Mouse (Mus musculus) stomach, postnatal 0 days (tissue): Measurements from ENCODE around the gene Nfkbil1.

Experiments used
- CTCF ChIP-seq: IDR thresholded peaks from 2 replicates; pipeline ENCODE4 v1.5.1; 2016; ENCODE audit warnings: antibody characterized with exemption, low read depth, mild to moderate bottlenecking, moderate library complexity
- EP300 ChIP-seq: optimal IDR thresholded peaks from 2 replicates; pipeline ENCODE3; 2016; ENCODE audit warnings: antibody characterized with exemption

DNA sequence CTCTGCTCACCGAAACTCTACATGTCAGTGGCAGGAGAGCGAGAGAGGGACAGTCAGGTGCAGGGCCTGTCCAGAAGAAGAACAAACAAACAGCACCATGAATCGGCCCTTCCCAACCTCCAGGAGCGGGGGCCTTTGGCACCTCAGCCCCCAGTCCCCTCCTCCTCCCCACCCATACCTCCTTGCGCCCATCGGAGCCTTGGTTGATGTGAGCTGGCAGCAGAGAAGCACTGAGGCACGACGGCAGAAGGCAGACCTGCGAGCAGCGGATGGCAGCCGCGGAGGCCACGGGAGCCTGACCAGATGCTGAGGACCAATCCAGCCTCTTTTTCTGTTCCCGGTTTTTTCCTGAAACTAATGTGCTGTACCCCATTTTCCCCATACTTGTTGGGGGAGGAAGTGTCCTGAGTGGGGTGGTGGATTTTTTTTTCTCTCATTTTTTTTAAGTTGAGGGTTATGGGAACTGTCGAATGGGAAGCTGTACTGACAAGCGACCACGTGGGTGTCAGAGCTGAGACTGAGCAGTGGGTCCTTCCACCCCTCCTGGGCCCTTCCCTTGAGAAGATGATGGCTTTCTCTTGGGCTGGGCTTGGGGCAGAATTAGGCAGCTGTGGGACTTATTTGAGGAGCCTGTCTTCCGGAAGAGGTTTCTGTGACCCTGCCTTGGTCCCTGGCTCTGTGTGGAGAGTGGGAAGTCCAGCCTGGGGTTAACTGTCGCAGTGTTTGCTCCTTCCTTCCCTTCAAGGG lies 14.0 kb upstream of the Nfkbil1 start:
- no peak for TF ChIP-seq CTCF
- TF ChIP-seq EP300, result no peak
